Mouse (Mus musculus): ENCODE results near the gene Capza1. TPM values are rescaled to one million over a fixed set of nuclear protein-coding genes. Genes with fewer than 3 reads are reported as not detected.
"Not testable (repeated sequence)": the region's sequence is repeated elsewhere in the genome, so short reads cannot be mapped to it uniquely, and the experiment has no call there.

The Capza1 gene
- polyA plus RNA-seq, 2 experiments from 2014 or later: 489 to 553 TPM

DNA sequence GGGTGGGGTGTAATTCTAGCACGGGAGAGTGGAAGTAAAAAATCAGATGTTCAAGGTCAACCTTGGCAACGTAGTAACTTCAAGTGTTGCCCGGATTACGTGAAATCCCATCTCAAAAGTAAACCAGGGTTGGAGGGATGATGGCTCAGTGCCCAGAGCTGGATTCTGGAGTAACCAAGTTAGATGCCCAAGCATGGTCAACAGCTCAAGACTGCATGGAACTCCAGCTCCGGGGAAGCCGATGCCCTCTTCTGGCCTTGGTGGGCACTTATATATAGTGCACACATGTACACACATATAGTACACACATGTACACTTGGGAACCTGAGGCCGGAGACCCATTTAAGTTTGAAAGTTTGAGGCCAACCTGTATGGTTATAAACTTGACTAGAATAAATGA, 48.2 kb downstream of the Capza1 start:
- no peak for ATAC-seq

DNA sequence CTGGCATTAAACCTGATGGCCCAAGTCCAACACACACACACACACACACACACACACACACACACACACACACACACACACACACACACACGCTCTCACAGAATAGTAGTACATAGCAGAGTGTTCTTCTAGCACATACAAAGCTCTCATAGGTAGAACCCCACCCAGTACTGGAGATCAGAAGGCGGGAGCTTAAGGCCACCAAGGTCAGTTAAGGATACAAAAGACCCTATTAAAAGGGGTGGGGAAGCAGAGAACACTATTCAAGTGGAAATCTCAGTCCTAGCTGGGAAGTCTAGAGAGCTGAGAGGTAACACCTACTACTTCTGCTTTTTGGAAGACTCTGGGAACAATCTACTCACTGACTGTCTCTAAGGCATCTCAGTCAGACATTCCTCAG, 49.0 kb downstream of the Capza1 start:
- ATAC-seq: no peak

DNA sequence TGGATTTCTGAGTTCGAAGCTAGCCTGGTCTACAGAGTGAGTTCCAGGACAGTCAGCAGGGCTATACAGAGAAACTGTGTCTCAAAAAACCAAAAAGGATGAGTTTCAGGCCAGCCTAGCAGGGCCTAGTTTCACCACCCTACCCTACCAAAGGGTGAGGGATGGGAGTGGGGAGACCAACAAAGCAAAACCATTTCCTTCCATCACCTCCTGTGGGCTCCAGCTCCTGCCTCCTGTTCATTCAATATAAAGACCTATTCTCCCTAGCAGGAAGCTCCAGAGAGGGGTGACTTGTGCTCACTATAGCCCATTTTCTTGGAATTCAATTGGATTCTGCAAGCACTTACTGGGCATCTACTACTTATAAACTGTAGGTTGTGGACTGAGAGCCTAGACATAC, 49.6 kb downstream of the Capza1 start:
- ATAC-seq: no peak

DNA sequence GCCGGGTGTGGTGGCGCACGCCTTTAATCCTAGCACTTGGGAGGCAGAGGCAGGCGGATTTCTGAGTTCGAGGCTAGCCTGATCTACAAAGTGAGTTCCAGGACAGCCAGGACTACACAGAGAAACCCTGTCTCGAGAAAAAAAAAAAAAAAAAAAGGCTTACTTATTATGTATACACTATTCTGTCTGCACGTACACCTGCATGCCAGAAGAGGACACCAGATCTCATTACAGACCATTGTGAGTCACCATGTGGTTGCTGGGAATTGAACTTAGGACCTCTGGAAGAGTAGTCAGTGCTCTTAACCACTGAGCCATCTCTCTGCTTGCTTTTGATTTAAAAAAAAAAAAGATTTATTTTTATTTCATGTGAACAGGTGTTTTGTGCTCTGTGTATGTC, 51.1 kb downstream of the Capza1 start:
- not testable (repeated sequence) for ATAC-seq

DNA sequence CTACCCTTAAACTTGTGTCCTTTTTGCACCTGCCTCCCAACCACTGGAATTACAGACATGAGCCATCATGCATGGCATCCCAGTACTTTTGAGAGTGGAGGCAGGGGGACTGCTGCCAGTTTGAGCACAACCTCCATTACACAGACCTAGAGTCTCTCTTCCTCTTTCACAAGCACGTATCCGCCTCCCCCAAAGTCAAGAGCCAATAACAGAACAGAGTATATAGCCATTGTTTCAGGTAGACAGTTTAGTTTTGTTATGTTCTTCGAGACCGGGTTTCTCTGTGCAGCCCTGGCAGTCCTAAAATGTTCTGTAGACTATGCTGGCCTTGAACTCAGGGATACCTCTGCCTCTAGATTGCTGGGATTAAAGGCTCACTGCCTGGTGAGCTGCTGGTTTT, 52.1 kb downstream of the Capza1 start:
- no peak for ATAC-seq

DNA sequence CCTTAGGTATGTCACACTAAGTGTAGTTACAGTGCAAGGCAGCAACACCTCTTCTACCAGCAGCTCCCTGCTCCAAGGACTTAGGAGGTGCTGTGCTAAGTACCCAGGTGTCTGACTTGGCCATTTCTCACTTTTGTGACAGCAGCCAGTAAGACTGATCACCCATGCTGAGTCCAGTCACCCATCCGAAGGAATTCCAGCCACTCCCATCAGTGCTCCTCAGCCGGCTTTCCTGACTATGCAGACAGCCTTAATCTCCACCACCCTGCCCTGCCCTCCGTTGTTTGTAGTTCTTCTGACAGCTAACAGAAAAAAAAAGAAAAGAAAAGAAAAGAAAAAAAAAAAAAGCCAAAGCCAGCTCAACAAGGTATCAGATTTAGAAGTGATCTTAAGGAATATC, 52.6 kb downstream of the Capza1 start:
- ATAC-seq: no peak

DNA sequence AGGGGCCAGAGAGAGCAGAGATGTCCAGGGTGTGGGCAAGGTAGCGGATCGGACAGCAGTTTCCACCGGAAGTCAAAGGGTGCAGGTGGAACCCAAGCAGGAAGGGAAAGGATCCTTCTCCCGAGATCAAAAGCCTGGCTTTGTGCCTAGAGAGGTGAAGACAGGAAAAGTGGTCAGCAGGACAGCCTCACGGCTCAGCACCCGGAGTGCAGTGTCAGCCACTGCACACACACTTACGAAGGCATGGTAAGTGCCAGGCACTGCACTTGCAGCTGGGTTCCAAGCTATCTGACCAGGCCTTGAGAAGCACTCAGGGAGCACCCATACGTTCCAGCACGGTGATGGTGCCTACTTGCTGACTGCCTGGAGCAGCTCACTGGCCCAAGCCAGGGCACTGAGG, 58.8 kb downstream of the Capza1 start:
- ATAC-seq: no peak

DNA sequence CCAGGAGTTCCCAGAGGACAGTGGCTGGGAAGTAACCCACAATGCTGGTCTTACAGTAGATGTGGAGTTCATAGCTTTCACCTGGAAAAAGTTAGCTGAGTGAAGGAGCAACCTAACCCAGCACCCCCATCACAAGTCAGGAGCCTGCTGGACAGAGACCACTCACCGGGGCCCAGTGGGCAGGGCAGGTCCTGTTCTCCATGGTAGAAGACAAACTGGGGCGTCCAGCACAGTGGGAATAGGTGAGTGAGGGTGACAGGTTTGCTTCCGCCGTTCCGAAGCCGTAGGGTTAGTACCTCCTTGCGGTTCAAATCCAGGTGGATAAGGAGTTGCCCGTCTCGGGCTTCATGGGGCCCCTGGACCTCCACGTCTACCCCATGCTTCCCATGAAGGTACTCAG, 60.0 kb downstream of the Capza1 start:
- ATAC-seq: no peak

DNA sequence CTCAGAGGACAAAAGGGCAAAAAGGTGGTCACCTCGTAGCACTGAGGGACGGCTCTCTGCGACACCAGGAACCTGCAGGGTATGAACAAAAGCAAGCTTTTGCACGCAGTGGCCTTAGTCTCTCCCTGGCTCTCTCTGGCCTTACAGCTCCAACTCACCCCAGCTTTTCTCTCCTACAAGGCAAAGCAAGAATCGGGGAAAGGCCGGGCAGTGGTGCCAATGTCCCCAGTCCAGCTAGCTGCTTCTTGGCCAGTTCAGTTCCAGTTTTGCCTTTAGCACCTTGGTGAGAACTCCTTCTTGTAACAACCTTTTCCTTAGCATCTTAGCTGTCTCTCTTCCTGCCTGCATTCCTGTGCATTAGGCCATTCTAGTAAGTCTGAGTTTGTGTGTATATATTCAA, 62.8 kb downstream of the Capza1 start:
- no peak for ATAC-seq

DNA sequence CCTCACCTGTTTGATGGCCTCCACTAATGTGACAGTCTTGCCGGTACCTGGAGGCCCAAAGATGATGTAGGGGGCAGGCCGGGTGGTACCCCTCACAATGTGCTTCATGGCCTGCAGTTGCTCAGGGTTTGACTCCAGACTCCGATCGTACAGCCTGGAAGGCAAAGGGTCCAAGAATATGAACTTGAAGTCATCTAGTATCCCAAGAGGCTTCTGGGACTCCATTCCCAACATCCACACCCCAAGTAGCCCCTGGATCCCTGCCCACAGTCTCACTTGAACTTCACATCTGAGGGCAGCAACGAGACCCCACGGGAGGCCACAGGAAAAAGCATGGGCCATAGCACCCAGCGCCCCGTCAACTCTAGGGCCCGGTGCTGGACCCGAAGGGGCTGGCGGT, 63.6 kb downstream of the Capza1 start:
- no peak for ATAC-seq

DNA sequence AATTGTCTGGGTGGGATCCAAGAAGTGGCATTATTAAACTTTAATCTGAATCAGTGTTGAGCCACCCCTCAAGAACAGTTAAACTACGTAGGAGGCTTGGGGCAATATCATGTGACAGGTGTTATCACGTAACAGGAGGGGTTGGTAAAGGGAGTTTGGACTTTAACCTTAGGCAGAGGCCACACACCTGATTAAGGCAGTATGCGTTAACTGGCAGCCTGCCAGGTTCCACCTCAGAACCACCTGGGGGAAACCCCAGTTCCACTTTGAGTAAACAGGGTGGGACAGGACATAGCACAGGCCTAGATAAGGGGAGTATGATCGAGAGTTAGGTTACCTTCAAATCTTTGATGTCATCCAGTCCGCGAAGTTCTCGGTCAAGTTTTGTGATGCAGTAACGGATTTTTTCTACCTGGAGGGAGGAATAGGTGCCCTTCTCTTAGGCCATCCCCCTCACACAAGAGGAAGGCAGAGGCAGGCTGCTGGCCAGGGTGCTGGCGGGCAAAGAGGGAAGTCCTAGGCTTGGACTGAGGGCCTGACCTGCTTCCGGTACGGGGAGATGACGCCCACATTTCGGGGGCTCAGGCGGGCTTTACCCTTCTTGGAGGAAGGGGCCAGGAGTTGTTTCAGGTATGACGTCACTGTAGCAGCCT, 67.7 kb downstream of the Capza1 start:
- ATAC-seq: peak; percentile 80

DNA sequence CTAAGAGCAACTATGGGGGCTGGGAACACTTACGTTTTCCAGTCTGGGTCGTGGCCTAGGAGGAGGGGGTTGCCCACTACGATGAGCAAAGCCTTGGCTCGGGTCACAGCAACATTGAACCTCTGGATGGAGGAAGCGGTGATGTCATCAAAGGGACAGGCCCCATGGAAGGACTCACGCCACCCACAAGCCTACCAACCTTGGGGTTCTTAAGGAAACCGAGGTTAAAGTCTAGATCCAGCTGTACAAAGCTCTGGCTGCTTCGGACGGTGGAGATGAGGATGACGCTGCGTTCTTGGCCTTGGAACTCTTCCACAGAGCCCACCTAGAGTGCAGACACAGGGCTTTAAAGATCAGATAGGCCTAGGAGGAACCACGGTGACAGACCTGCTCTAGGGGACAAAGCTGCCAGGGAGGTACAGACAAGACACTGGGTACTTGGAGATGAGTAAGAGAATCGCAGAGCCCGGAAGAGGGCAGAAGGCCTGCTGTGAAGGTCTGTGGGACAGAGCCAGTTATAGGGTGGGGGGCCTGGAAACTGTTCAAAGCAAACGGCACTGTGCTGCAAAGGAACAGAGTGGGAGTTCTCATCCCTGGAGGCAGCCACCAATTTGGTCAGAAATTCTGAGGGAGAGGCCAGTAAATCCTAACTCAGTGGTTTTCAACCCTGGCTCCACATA, 68.5 kb downstream of the Capza1 start:
- ATAC-seq: no peak

DNA sequence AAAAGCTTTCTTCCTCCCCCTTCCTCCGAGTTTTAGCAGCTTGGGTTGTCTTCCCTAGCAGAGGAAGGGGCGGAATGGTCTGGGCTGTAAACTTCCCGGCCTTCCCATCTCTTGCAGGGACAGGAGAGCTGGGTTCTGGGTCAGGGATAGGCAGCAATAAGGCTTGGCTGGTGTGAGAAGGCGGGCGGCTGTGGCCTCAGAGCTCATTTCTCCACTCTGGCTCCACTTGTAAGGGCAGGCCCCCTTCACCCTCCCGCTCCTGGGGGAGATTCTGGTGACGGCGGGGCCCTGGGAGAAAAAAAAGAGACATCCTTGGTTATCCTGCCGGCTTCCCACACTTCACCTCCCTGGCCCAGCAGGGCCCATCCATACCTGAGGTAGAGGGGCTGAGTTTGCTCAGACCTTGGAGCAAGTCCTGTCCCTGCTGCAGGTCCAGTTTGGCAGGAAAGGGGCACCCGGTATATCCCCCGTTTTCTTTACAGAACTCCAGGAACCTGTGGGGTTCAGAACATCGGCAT, 69.3 kb downstream of the Capza1 start:
- no peak for ATAC-seq

DNA sequence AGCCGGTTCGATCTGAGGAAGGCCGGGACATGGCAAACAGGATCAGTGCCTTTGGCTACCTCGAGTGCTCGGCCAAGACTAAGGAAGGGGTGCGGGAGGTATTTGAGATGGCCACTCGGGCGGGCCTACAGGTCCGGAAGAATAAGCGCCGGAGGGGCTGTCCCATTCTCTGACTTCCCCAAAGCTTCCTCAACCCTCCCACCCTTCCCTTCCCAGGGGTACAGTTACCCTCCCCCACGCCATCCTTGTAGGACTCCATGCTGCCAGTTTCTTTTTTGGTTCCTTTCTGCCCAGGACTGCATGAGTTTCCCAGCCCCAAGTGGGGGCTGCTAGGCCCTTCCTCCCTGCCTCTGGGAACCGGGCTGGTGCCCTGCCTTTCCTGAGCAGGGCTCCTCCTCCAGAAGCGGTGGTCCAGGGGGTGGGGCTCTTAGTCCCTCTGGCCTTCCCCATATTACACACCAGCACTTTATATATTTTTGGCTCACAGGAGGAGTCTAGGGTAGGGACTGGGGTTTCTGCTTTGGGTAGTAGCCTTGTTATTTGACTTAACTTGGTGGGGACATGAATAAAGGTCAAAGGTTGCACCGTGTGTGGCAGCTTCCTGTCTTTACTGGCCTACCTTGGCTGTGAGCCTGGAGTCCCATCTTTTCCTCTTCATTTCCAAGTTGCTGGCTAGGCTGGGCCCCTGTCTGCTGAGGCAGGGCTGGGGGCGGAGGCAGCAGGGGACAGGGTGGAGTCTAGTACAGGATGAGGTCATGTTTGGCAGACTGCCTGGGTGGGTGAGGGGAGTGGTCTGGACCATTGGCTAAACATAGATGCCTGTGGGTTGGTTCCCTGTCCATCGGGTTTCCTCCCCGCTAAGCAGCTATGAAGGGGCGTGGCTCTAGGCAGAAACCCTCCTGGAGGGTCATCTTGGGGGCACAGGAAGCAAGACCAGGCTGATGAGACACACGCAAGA, 70.2 kb downstream of the Capza1 start:
- peak; percentile 40 for ATAC-seq

DNA sequence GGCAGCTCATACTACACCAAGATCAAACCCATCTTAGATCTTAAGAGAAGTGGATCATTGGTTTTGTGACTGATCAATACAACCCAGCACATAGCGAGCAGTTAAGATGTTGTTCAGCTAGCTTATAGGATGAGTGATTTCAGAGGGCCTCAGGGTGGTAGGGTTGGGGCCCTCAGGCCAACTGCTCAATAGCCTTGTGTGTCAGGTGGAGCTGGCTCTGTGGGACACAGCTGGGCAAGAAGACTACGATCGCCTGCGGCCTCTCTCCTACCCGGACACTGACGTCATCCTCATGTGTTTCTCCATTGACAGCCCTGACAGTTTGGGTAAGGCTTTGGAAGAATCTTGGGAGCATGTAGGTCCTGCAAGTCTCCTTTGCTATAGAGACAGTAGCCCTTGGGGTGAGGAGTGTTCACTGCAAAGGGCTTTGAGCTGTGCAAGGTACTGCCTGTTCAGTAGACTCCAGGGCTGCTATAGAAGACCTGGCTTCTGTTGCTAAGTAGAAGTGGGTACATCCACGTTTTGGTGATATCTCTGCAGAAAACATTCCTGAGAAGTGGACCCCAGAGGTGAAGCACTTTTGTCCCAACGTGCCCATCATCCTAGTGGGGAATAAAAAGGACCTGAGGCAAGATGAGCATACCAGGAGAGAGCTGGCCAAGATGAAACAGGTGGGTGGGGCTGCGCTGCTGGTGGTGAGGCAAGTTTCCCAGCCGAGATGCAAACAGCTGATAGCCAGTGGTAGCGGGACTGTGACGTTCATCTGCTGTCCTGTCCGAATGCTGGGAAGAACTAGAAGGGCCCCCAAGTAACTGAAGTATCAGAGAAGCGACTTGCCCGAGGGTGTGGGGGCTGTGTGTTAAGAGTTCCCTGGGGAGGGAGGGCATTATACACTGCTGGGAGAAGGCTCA, 71.7 kb downstream of the Capza1 start:
- no peak for ATAC-seq

DNA sequence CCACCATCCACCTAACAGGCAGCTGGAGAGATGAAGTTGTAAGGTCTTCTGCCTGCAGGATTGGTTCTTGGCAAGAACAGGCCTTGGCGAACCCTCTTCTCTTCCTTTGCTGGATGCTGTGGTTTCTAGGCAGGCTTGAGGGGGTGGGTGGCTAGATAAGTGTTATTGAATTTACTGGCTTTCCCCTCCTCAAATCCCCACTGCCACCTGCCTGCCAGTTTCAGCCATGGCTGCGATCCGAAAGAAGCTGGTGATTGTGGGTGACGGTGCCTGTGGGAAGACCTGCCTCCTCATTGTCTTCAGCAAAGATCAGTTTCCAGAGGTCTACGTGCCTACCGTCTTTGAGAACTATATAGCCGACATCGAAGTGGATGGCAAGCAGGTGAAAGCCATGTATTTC, 72.6 kb downstream of the Capza1 start:
- no peak for ATAC-seq

DNA sequence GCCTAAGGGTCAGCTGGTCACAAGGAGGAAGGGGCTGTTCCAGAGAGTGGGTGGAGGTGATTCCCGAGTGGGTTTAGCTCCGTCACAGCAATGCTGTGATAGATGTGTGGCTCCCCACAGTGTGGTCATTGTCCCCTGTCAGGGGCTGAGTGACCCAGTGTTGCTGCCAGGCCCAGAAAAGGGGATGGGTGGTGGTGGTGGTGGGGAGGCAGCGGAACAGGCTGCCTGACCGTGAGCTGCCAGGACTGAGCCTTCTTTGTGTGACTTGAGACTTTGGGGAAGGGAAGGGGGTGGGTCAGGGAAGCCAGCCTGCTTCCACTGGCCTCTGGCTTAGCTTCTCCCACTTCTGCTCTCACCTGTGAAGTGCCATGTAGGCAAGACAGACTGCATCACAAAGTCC, 73.3 kb downstream of the Capza1 start:
- ATAC-seq: no peak

DNA sequence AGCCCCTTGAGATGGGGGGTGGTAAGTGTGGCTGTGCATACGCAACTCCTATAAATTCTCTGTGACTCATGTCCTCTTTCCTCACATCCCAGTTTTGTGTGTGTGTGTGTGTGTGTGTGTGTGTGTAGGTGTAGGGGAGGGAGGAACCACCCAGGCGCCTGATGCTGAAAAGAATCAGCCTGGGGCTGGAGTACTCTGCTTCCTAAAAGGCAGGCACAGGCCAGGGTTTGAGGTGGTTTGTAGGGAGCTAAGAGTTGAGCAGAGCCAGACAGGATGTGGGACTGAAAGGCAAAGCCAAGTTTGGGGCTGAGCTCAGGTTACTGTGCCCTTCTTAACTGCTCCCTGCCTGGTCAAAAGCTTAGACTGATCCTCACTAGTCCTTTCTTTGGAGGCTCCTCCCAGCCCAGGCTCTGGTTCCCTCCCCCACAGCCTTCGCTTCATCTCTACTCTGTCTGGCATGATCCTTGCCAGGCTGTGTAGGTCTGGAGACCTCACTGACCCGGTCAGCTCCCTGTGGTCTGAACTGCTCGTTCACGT, 73.8 kb downstream of the Capza1 start:
- peak; percentile 20 for ATAC-seq

DNA sequence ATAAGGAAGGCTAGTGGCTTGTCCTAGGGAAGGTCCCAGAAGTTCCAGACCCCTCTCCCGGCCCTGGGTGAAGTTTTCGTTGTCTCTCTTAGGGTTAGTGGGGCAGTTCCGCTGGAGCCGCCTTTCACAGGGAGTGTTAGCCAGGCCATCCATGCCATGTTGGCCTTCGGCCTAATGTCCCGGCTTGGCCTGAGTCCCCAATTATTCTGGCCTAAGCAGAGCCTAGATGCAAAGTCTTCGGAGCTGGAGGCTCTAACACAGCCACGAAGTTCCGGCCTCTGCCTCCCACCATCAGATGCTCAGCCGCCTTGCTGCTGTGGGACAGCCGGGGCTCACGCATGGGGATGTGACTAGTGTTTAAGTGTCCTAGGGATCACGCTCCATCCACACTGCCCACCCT, 74.5 kb downstream of the Capza1 start:
- ATAC-seq: no peak

DNA sequence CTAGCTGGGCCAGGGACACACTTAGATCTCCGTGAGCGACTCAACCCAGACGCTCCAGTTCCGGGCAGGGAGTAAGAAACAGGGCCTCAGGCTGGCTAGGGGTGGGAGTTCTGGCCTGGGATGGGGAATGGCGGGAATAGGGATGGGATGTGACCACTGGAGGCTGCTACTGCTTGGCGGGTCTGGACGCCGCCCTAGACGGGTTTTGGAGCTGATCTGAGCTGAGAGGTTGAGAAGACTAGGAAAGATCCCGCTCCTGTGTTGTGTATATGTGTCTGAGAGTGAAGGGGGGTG, 75.0 kb downstream of the Capza1 start:
- no peak for ATAC-seq

DNA sequence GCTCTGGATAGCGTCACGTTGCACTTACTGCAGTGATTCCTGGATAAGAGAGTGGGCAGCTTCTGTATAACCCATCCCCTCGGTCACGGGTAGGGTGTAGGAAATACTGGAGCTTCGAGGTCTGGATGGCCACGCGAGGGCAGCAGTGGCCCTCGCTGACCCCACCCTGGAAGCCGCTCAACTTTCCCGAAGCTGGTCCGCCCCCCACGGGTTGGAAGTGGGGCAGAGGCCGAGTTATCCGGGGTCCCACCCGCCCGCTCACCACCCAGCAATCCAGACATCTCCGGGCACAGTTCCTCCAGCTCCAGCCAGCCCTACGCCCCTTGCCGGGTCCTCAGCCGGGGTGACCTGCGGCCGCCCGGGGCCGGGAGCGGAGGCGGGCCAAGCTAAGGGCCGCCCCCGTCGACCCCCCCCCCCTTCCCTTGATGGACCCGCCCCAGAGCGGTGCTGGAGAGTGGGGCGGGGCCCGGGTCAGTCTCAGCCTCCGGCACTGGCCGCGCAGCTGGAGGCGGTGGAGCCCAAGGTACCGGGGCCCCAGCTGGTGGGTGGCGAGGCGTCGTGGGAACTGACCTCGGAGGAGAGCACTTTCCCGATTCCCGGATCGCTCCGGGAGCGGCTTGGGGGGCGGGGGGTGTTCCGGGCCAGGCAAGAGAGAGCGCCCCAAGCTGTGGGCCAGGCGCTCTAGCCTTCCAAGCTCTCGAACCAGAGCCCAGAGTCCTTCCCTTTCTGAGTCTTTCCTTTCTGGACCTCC, 75.6 kb downstream of the Capza1 start:
- ATAC-seq: peak; percentile 38
